Mouse (Mus musculus) spleen, postnatal 36 days (tissue): ENCODE measurements around the gene Rcbtb1.
"Not testable (repeated sequence)": the region's sequence is repeated elsewhere in the genome, so short reads cannot be mapped to it uniquely, and the experiment has no call there.

ENCODE experiments used
- DNase-seq, 2 experiments: peaks; one replicate each; pipeline ENCODE4 v3.0.0; 2022; ENCODE audit warnings: low spot score in 2 of 2, mixed read lengths in 1 of 2

Rcbtb1 gene

GRCm38 (mm10) chr14:59274961-59275360 is 74.0 kb downstream of the Rcbtb1 start:
- DNase-seq: not testable (repeated sequence)
